Mouse (Mus musculus): Measurements from ENCODE around the gene Ly6g5c. TPM values are rescaled to one million over a fixed set of nuclear protein-coding genes. Genes with fewer than 3 reads are reported as not detected.

Gene Ly6g5c
- polyA plus RNA-seq, 1 experiment from 2014 or later = not detected

DNA sequence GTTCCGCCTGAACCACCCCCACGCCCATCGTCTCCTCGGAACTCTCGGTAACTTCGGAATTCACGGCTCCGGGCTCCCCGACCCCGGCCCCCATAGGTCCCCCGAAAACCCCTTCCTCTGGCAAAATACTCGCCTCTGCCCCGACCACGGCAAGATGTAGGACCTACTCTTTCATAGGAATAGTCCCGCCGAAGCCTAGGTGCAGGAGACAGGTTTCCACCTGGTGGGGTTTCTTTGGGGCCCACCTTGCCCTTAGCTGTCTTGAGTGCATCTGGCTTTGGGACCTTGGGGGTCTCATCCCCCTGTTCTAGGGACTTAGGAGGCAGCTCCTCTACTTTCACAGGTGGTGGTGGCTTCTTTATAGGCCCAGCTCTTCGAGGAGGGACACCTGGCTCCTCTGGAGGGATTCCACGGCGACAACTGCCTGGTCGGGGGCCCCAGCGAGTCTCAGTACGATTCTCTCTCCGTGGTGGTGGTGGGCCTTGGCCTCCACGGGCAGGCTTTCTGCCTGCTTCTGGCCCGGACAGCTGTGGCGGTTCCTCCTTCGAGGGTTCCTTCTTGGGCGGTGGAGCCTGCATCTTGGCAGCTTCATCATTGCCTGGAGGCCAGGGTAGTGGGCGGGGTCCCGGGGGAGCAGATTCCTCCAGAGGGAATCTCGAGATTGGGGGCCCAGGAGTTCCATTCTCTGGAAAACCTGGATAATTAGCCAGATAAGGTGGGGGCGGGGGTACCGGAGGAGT, 48.6 kb downstream of the Ly6g5c start:
- Histone ChIP-seq H3K9ac (ENCODE audit: low read length) (no peak overlapping the region), H3K4me2 (no peak overlapping the region), H3K36me3 (ENCODE audit: control insufficient read depth, insufficient read depth, low read length) (peaks cover 88% of the 10 kb centered on the region), H3K4me3 (ENCODE audit: low read depth, low read length) (no peak overlapping the region), H3K4me1 (ENCODE audit: control insufficient read depth, insufficient read depth, low read length) (peaks cover 2% of the 10 kb centered on the region; the same call in 1 of the 2 replicates), H3K27me3 (ENCODE audit: control insufficient read depth, insufficient read depth, low read length) (no peaks in the 10 kb centered on the region), H3K9me3 (ENCODE audit: control insufficient read depth, low read length) (no peaks in the 10 kb centered on the region), H3K27ac (ENCODE audit: low read depth, low read length) (no peak overlapping the region)
- ATAC-seq (ENCODE audit: low FRiP score) = no peak
- WGBS = 93% methylated on average over 33 of the region's 33 CpGs
- DNase-seq (ENCODE audit: low spot score, missing footprints) = no peak

- no peak for ATAC-seq (ENCODE audit: low FRiP score)
- H3K4me3 ChIP-seq (ENCODE audit: low read depth, low read length) = no peak overlapping the region
- H3K9me3 ChIP-seq (ENCODE audit: control insufficient read depth, low read length) = no peaks in the 10 kb centered on the region
- H3K36me3 ChIP-seq (ENCODE audit: control insufficient read depth, insufficient read depth, low read length) = peaks cover 89% of the 10 kb centered on the region
- DNase-seq (ENCODE audit: low spot score, missing footprints) = no peak
- WGBS = 94% methylated on average over 8 of the region's 8 CpGs
- no peak overlapping the region for H3K4me2 ChIP-seq
- no peaks in the 10 kb centered on the region for H3K27me3 ChIP-seq (ENCODE audit: control insufficient read depth, insufficient read depth, low read length)
- no peak overlapping the region for H3K27ac ChIP-seq (ENCODE audit: low read depth, low read length)
- no peak overlapping the region for H3K9ac ChIP-seq (ENCODE audit: low read length)
- H3K4me1 ChIP-seq (ENCODE audit: control insufficient read depth, insufficient read depth, low read length) = peaks cover 4% of the 10 kb centered on the region; the same call in 1 of the 2 replicates
Measured at GRCm38 (mm10) chr17:35157254-35157653, 49.2 kb downstream of the Ly6g5c start.

DNA sequence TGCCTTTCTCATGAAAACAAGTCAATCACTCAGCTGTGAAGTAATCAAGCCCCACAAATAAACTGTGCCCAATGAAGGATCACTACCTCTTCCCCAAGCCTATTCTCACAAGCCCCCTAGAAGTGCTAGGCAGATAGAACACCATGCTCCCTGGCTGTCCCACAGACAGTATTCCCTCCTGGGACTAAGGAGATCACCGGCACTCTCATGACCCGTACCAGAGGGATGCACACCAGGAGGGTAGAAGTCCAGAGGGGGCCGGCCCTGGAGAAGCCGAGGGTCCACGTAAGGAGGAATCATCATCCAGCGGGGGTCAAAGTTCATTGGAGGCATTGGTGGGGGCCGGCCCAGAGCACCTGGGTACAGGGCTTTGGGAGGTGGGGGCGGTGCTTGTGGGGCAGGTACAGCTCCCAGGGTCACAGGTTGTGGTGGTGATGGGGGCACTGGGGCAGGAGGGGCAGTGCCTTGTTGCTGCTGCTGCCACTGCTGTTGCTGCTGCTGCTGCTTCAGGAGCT, 49.6 kb downstream of the Ly6g5c start:
- peaks cover 7% of the 10 kb centered on the region for H3K4me1 ChIP-seq (ENCODE audit: control insufficient read depth, insufficient read depth, low read length)
- no peak overlapping the region for H3K4me2 ChIP-seq
- no peak overlapping the region for H3K4me3 ChIP-seq (ENCODE audit: low read depth, low read length)
- H3K36me3 ChIP-seq (ENCODE audit: control insufficient read depth, insufficient read depth, low read length) = peaks cover 85% of the 10 kb centered on the region
- 97% methylated on average over 8 of the region's 8 CpGs for WGBS
- H3K27me3 ChIP-seq (ENCODE audit: control insufficient read depth, insufficient read depth, low read length) = no peaks in the 10 kb centered on the region
- DNase-seq (ENCODE audit: low spot score, missing footprints) (no peak), ATAC-seq (ENCODE audit: low FRiP score) (no peak)
- no peaks in the 10 kb centered on the region for H3K9me3 ChIP-seq (ENCODE audit: control insufficient read depth, low read length)
- no peak overlapping the region for H3K27ac ChIP-seq (ENCODE audit: low read depth, low read length)
- H3K9ac ChIP-seq (ENCODE audit: low read length) = no peak overlapping the region

DNA sequence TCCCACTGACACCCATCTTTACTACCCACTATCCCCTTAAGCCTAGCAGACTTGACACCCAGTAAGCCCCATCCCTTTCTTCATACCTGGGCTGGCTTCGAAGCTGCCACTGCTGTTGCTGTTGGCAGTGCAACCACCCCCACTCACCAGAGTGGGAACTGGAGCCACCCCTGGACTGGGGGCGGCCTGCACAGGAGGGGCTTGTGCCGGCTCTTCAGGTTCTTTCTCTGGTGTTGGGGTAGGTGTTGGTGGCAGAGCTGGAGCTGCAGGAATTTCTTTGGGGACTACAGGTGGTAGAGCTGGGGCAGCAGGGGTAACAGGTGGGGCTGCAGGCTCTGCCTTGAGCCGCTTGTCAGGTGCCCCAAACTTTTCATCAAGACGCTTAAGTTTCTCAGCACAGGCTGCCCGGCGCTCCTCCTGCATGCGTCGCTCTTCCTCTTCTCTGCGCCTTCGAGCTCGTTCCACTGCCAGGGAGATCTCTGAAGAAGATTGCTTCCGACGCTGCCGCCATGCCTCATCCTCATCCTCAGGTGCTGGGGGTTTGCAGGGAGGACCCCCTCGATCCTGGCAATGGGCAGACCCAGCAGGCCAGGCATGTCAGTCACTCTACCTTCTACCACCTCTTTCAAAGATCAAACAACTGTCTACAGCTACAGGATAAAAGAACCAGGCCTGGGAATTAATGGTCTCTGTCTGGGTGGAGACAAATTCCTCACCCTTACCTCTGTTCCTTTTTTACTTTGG, 50.9 kb downstream of the Ly6g5c start:
- 96% methylated on average over 16 of the region's 16 CpGs for WGBS
- H3K4me2 ChIP-seq = no peak overlapping the region
- H3K9ac ChIP-seq (ENCODE audit: low read length) = no peak overlapping the region
- H3K36me3 ChIP-seq (ENCODE audit: control insufficient read depth, insufficient read depth, low read length) = peaks cover 72% of the 10 kb centered on the region
- H3K27me3 ChIP-seq (ENCODE audit: control insufficient read depth, insufficient read depth, low read length) = no peaks in the 10 kb centered on the region
- H3K27ac ChIP-seq (ENCODE audit: low read depth, low read length) = no peak overlapping the region
- no peak for DNase-seq (ENCODE audit: low spot score, missing footprints)
- H3K9me3 ChIP-seq (ENCODE audit: control insufficient read depth, low read length) = no peaks in the 10 kb centered on the region
- no peak overlapping the region for H3K4me3 ChIP-seq (ENCODE audit: low read depth, low read length)
- ATAC-seq (ENCODE audit: low FRiP score) = no peak
- H3K4me1 ChIP-seq (ENCODE audit: control insufficient read depth, insufficient read depth, low read length) = peaks cover 13% of the 10 kb centered on the region

GRCm38 (mm10) chr17:35159638-35160037, 51.6 kb downstream of the Ly6g5c start:
- ATAC-seq (ENCODE audit: low FRiP score) = no peak
- no peak for DNase-seq (ENCODE audit: low spot score, missing footprints)
- Histone ChIP-seq H3K36me3 (ENCODE audit: control insufficient read depth, insufficient read depth, low read length) (peaks cover 66% of the 10 kb centered on the region), H3K27me3 (ENCODE audit: control insufficient read depth, insufficient read depth, low read length) (no peaks in the 10 kb centered on the region), H3K9me3 (ENCODE audit: control insufficient read depth, low read length) (no peaks in the 10 kb centered on the region), H3K4me3 (ENCODE audit: low read depth, low read length) (no peak overlapping the region), H3K4me1 (ENCODE audit: control insufficient read depth, insufficient read depth, low read length) (peaks cover 13% of the 10 kb centered on the region), H3K4me2 (no peak overlapping the region), H3K9ac (ENCODE audit: low read length) (no peak overlapping the region), H3K27ac (ENCODE audit: low read depth, low read length) (no peak overlapping the region)
- 90% methylated on average over 7 of the region's 7 CpGs for WGBS

DNA sequence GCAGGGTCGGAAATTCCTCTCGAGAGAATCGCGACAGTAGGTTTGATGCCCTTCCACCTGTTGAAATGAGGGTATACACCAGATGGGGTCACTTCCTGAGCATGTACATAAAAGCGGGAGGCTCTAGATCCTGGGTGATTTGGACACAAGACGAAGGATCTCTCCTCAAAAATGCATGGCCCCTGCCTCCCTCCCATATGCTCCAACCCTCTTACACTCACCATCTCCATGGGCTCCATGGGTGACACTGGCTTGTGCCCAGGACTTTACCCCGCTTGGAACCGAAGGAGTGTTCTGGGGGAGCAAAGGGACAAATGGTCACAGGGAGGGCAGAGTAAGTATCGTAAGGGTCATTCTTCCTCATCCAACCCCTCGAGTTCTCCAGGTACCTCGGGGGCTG, 53.3 kb downstream of the Ly6g5c start:
- DNase-seq (ENCODE audit: low spot score, missing footprints) = no peak
- Histone ChIP-seq H3K9me3 (ENCODE audit: control insufficient read depth, low read length) (no peaks in the 10 kb centered on the region), H3K9ac (ENCODE audit: low read length) (no peak overlapping the region), H3K4me2 (no peak overlapping the region), H3K36me3 (ENCODE audit: control insufficient read depth, insufficient read depth, low read length) (peaks cover 52% of the 10 kb centered on the region), H3K4me3 (ENCODE audit: low read depth, low read length) (no peak overlapping the region), H3K27me3 (ENCODE audit: control insufficient read depth, insufficient read depth, low read length) (no peaks in the 10 kb centered on the region), H3K27ac (ENCODE audit: low read depth, low read length) (no peak overlapping the region), H3K4me1 (ENCODE audit: control insufficient read depth, insufficient read depth, low read length) (peaks cover 19% of the 10 kb centered on the region)
- WGBS = 86% methylated on average over 11 of the region's 11 CpGs
- ATAC-seq (ENCODE audit: low FRiP score) = no peak

Other genes with a start within 250 kb of the Ly6g5c start
- gene Cfb, start 245.8 kb upstream of the Ly6g5c start, polyA plus RNA-seq (2014; fragmentation: Nextera tagmentation; extraction: Ambion mirVana) = 1.6 and 1.9 TPM in 2 replicates
- gene Zbtb12, start 228.8 kb upstream of the Ly6g5c start, polyA plus RNA-seq (2014; fragmentation: Nextera tagmentation; extraction: Ambion mirVana) = 2.5 and 2.9 TPM in 2 replicates
- 0.05 and 0.15 TPM in 2 replicates for gene Gm20547, start 226.2 kb upstream of the Ly6g5c start, polyA plus RNA-seq (2014; fragmentation: Nextera tagmentation; extraction: Ambion mirVana)
- 0.83 and 1.5 TPM in 2 replicates for gene C2, start 210.0 kb upstream of the Ly6g5c start, polyA plus RNA-seq (2014; fragmentation: Nextera tagmentation; extraction: Ambion mirVana)
- 56.9 and 60.5 TPM in 2 replicates for gene Ehmt2, start 209.8 kb upstream of the Ly6g5c start, polyA plus RNA-seq (2014; fragmentation: Nextera tagmentation; extraction: Ambion mirVana)
- not detected in 2 replicates for gene Slc44a4, start 193.8 kb upstream of the Ly6g5c start, polyA plus RNA-seq (2014; fragmentation: Nextera tagmentation; extraction: Ambion mirVana)
- 11.0 and 12.3 TPM in 2 replicates for gene Neu1, start 177.0 kb upstream of the Ly6g5c start, polyA plus RNA-seq (2014; fragmentation: Nextera tagmentation; extraction: Ambion mirVana)
- 0.08 and 0.26 TPM in 2 replicates for gene Hspa1b, start 149.0 kb upstream of the Ly6g5c start, polyA plus RNA-seq (2014; fragmentation: Nextera tagmentation; extraction: Ambion mirVana)
- gene Gm20481, start 138.4 kb upstream of the Ly6g5c start, polyA plus RNA-seq (2014; fragmentation: Nextera tagmentation; extraction: Ambion mirVana) = not detected in 2 replicates
- gene Hspa1a, start 136.1 kb upstream of the Ly6g5c start, polyA plus RNA-seq (2014; fragmentation: Nextera tagmentation; extraction: Ambion mirVana) = 0.59 and 1.2 TPM in 2 replicates
- gene Hspa1l, start 135.6 kb upstream of the Ly6g5c start, polyA plus RNA-seq (2014; fragmentation: Nextera tagmentation; extraction: Ambion mirVana) = 1.4 and 2.0 TPM in 2 replicates
- gene Lsm2, start 126.4 kb upstream of the Ly6g5c start, polyA plus RNA-seq (2014; fragmentation: Nextera tagmentation; extraction: Ambion mirVana) = 213 and 234 TPM in 2 replicates
- gene Vars, start 107.3 kb upstream of the Ly6g5c start, polyA plus RNA-seq (2014; fragmentation: Nextera tagmentation; extraction: Ambion mirVana) = 76.1 and 81.2 TPM in 2 replicates
- 0.07 TPM in 1 of 2 replicates, not detected in the other for gene Vwa7, start 91.7 kb upstream of the Ly6g5c start, polyA plus RNA-seq (2014; fragmentation: Nextera tagmentation; extraction: Ambion mirVana)
- gene Sapcd1, start 80.3 kb upstream of the Ly6g5c start, polyA plus RNA-seq (2014; fragmentation: Nextera tagmentation; extraction: Ambion mirVana) = 5.3 and 7.3 TPM in 2 replicates
- gene Msh5, start 61.5 kb upstream of the Ly6g5c start, polyA plus RNA-seq (2014; fragmentation: Nextera tagmentation; extraction: Ambion mirVana) = 5.0 and 5.2 TPM in 2 replicates
- 73.8 and 83.9 TPM in 2 replicates for gene Clic1, start 58.3 kb upstream of the Ly6g5c start, polyA plus RNA-seq (2014; fragmentation: Nextera tagmentation; extraction: Ambion mirVana)
- 614 and 653 TPM in 2 replicates for gene Ddah2, start 49.2 kb upstream of the Ly6g5c start, polyA plus RNA-seq (2014; fragmentation: Nextera tagmentation; extraction: Ambion mirVana)
- not detected in 2 replicates for gene Ly6g6c, start 42.9 kb upstream of the Ly6g5c start, polyA plus RNA-seq (2014; fragmentation: Nextera tagmentation; extraction: Ambion mirVana)
- 0.76 and 0.89 TPM in 2 replicates for gene Mpig6b, start 42.1 kb upstream of the Ly6g5c start, polyA plus RNA-seq (2014; fragmentation: Nextera tagmentation; extraction: Ambion mirVana)
- gene Ly6g6e, start 31.4 kb upstream of the Ly6g5c start, polyA plus RNA-seq (2014; fragmentation: Nextera tagmentation; extraction: Ambion mirVana) = not detected in 2 replicates
- gene Ly6g6d, start 30.2 kb upstream of the Ly6g5c start, polyA plus RNA-seq (2014; fragmentation: Nextera tagmentation; extraction: Ambion mirVana) = 0.97 and 1.5 TPM in 2 replicates
- 0.28 and 0.74 TPM in 2 replicates for gene Ly6g6f, start 22.7 kb upstream of the Ly6g5c start, polyA plus RNA-seq (2014; fragmentation: Nextera tagmentation; extraction: Ambion mirVana)
- 40.5 and 45.2 TPM in 2 replicates for gene Abhd16a, start 19.0 kb upstream of the Ly6g5c start, polyA plus RNA-seq (2014; fragmentation: Nextera tagmentation; extraction: Ambion mirVana)
- gene Ly6g5b, start 7.1 kb downstream of the Ly6g5c start, polyA plus RNA-seq (2014; fragmentation: Nextera tagmentation; extraction: Ambion mirVana) = 0.86 and 1.2 TPM in 2 replicates
- gene Gpank1, start 13.2 kb downstream of the Ly6g5c start, polyA plus RNA-seq (2014; fragmentation: Nextera tagmentation; extraction: Ambion mirVana) = 24.4 and 26.3 TPM in 2 replicates
- 293 and 299 TPM in 2 replicates for gene Csnk2b, start 13.8 kb downstream of the Ly6g5c start, polyA plus RNA-seq (2014; fragmentation: Nextera tagmentation; extraction: Ambion mirVana)
- 7.1 and 8.1 TPM in 2 replicates for gene D17H6S53E, start 18.1 kb downstream of the Ly6g5c start, polyA plus RNA-seq (2014; fragmentation: Nextera tagmentation; extraction: Ambion mirVana)
- 0.37 and 0.45 TPM in 2 replicates for gene Apom, start 23.8 kb downstream of the Ly6g5c start, polyA plus RNA-seq (2014; fragmentation: Nextera tagmentation; extraction: Ambion mirVana)
- gene Bag6, start 26.9 kb downstream of the Ly6g5c start, polyA plus RNA-seq (2014; fragmentation: Nextera tagmentation; extraction: Ambion mirVana) = 96.0 and 104 TPM in 2 replicates
- gene Prrc2a, start 56.6 kb downstream of the Ly6g5c start, polyA plus RNA-seq (2014; fragmentation: Nextera tagmentation; extraction: Ambion mirVana) = 138 and 153 TPM in 2 replicates
- 7.8 and 8.4 TPM in 2 replicates for gene Aif1, start 67.8 kb downstream of the Ly6g5c start, polyA plus RNA-seq (2014; fragmentation: Nextera tagmentation; extraction: Ambion mirVana)
- 7.8 and 10.2 TPM in 2 replicates for gene Lst1, start 80.2 kb downstream of the Ly6g5c start, polyA plus RNA-seq (2014; fragmentation: Nextera tagmentation; extraction: Ambion mirVana)
- 0.41 TPM in 1 of 2 replicates, not detected in the other for gene Ltb, start 86.2 kb downstream of the Ly6g5c start, polyA plus RNA-seq (2014; fragmentation: Nextera tagmentation; extraction: Ambion mirVana)
- gene Tnf, start 93.7 kb downstream of the Ly6g5c start, polyA plus RNA-seq (2014; fragmentation: Nextera tagmentation; extraction: Ambion mirVana) = 0.26 TPM in 1 of 2 replicates, not detected in the other
- gene Lta, start 97.1 kb downstream of the Ly6g5c start, polyA plus RNA-seq (2014; fragmentation: Nextera tagmentation; extraction: Ambion mirVana) = not detected in 2 replicates
- gene Gm16181, start 112.6 kb downstream of the Ly6g5c start, polyA plus RNA-seq (2014; fragmentation: Nextera tagmentation; extraction: Ambion mirVana) = not detected in 2 replicates
- 17.0 and 17.8 TPM in 2 replicates for gene Atp6v1g2, start 125.4 kb downstream of the Ly6g5c start, polyA plus RNA-seq (2014; fragmentation: Nextera tagmentation; extraction: Ambion mirVana)
- 3.3 and 4.4 TPM in 2 replicates for gene Nfkbil1, start 127.5 kb downstream of the Ly6g5c start, polyA plus RNA-seq (2014; fragmentation: Nextera tagmentation; extraction: Ambion mirVana)
- gene Ddx39b, start 133.5 kb downstream of the Ly6g5c start, polyA plus RNA-seq (2014; fragmentation: Nextera tagmentation; extraction: Ambion mirVana) = 649 and 657 TPM in 2 replicates
- gene H2-D1, start 154.5 kb downstream of the Ly6g5c start, polyA plus RNA-seq (2014; fragmentation: Nextera tagmentation; extraction: Ambion mirVana) = 42.2 and 45.9 TPM in 2 replicates
- not detected in 2 replicates for gene H2-Q1, start 212.1 kb downstream of the Ly6g5c start, polyA plus RNA-seq (2014; fragmentation: Nextera tagmentation; extraction: Ambion mirVana)
- 0.22 and 0.34 TPM in 2 replicates for gene H2-Q2, start 234.0 kb downstream of the Ly6g5c start, polyA plus RNA-seq (2014; fragmentation: Nextera tagmentation; extraction: Ambion mirVana)

Measured in midbrain, embryonic 11.5 days (tissue).